Mouse (Mus musculus): ENCODE results near the gene Sufu.

GRCm38 (mm10) chr19:46528529-46529213 is 132.0 kb downstream of the Sufu start:
- no peak for TF ChIP-seq MAX (IDR thresholded peaks at IDR 0.05; ENCODE audit: low read depth)
- no peak for TF ChIP-seq CEBPB (IDR thresholded peaks at IDR 0.05; ENCODE audit: insufficient read depth, poor library complexity, severe bottlenecking)
- no peak for TF ChIP-seq USF1 (IDR thresholded peaks at IDR 0.05; ENCODE audit: low read depth)
- TF ChIP-seq SRF (IDR thresholded peaks at IDR 0.05; ENCODE audit: control insufficient read depth, insufficient read length, low read depth): no peak
- no peak for TF ChIP-seq TCF3 (IDR thresholded peaks at IDR 0.05; ENCODE audit: insufficient read length, low read depth)
- peak; percentile 48 for TF ChIP-seq POLR2A (IDR thresholded peaks at IDR 0.05; ENCODE audit: insufficient read length, low read depth)
